Mouse (Mus musculus): Measurements from ENCODE around the gene Slc1a1. TPM values are rescaled to one million over a fixed set of nuclear protein-coding genes. Genes with fewer than 3 reads are reported as not detected.

The Slc1a1 gene
- total RNA-seq, 2 experiments from 2014 or later, result not detected

DNA sequence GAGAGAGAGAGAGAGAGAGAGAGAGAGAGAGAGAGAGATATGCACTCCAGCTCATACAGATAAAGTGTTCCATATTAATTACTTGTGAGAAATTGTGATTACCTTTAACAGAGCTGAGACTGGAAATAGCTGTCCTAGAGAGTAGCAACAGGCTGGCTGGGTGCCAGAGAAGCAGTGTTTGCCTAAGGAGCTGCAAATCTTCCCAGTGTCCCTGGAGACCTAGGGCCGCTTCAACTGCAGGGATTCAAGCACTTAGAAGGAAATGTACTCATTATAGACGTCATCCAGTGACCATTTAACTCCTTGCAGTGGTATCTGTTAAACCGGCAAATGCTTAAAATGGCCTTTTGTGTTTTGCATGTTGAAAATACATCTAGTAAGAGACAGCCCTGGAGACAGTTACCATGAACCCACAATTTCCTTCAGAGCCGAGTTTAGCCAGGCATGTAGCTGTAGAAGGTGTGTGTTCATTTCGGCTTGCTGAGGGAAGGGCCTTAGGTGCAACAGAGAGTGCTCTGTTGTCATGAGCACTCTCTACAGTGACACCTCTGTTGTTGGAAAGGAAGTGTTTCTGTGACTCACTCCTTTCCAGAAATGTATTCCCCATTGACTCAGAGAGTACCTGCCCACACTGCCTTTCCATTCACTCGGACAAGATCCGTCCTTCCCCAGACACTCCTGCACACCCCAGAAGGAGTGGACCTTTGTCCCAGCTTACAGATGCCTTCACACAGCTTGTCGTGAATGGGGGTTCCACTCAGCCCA, 10.3 kb downstream of the Slc1a1 start:
- ATAC-seq (replicated peaks; ENCODE audit: low FRiP score, poor library complexity, severe bottlenecking), result no peak

GRCm38 (mm10) chr19:28850510-28850909, 15.7 kb downstream of the Slc1a1 start:
- ATAC-seq (replicated peaks; ENCODE audit: low FRiP score, poor library complexity, severe bottlenecking), result no peak

- ATAC-seq (replicated peaks; ENCODE audit: low FRiP score, poor library complexity, severe bottlenecking), result no peak
Observed at GRCm38 (mm10) chr19:28852001-28852400, 17.2 kb downstream of the Slc1a1 start.

GRCm38 (mm10) chr19:28854831-28855230, 20.0 kb downstream of the Slc1a1 start:
- no peak for ATAC-seq (replicated peaks; ENCODE audit: low FRiP score, poor library complexity, severe bottlenecking)

- no peak for ATAC-seq (replicated peaks; ENCODE audit: low FRiP score, poor library complexity, severe bottlenecking)
Observed at GRCm38 (mm10) chr19:28860246-28860645, 25.4 kb downstream of the Slc1a1 start.

- no peak for ATAC-seq (replicated peaks; ENCODE audit: low FRiP score, poor library complexity, severe bottlenecking)
Observed at GRCm38 (mm10) chr19:28863626-28864025, 28.8 kb downstream of the Slc1a1 start.

DNA sequence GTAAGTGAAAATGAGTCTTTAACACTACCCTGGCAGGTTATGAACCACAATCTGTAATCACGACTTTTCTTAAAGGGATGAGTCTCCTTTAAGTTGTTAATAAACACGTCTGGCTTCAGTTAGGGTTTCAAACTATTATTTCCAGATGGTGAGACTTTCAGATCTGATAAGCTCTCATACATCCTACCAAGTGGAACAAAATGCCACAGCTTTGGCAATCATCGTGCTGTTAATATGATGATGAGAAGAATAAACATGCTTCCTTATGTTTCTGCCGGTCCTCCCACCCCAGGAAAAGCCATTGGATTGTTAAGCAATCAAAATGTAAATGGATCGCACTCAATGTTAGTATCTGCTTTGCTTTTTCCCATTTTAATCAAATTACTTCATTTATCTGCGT, 30.1 kb downstream of the Slc1a1 start:
- ATAC-seq (replicated peaks; ENCODE audit: low FRiP score, poor library complexity, severe bottlenecking), result no peak

- ATAC-seq (replicated peaks; ENCODE audit: low FRiP score, poor library complexity, severe bottlenecking), result no peak
Observed at GRCm38 (mm10) chr19:28865501-28865900, 30.7 kb downstream of the Slc1a1 start.

DNA sequence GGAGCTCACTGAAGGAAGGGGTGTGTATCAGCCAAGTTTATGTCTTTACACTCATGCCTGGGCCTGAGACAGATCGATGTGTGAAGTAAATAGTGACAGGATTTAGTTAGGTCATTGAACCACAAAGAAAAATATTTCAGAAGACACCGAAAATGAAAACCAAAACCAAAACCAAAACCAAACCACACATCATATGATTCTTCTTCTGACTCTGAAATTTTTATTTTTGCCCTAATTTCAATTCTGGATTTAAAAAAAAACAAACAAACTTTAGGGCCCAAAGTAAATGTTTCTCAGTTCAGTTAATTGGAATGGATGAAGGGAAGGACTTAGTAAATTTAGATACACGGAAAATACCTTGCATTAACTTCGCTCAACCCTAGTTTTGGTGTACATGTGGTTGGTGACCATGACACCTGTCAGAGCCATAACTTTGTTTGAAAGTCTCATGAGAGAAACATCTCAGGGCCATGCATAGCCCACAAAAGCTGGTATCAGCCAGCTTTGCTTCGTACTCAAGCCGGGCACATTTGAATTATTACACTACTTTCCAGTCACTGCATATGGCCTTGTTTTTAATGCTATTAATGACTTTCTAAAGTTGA, 34.5 kb downstream of the Slc1a1 start:
- ATAC-seq (replicated peaks; ENCODE audit: low FRiP score, poor library complexity, severe bottlenecking), result no peak

DNA sequence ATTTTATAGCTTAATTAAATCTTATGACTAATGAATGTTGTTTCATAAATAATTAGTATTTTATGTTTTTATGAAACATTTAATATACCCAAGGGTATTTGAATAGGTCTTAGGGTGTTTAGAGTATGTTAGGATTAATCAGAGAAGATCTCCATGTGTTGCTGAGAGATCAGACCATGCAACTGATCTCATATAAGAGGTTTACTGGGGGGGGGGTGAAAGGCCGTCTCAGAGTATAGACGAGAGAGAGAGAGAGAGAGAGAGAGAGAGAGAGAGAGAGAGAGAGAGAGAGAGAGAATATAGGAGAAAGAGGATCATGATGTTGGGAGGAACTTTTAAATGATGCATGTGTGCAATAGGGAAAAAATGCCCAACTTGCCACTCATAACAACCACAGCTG, 35.5 kb downstream of the Slc1a1 start:
- ATAC-seq (replicated peaks; ENCODE audit: low FRiP score, poor library complexity, severe bottlenecking), result no peak

- no peak for ATAC-seq (replicated peaks; ENCODE audit: low FRiP score, poor library complexity, severe bottlenecking)
Observed at GRCm38 (mm10) chr19:28879476-28879875, 44.6 kb downstream of the Slc1a1 start.

DNA sequence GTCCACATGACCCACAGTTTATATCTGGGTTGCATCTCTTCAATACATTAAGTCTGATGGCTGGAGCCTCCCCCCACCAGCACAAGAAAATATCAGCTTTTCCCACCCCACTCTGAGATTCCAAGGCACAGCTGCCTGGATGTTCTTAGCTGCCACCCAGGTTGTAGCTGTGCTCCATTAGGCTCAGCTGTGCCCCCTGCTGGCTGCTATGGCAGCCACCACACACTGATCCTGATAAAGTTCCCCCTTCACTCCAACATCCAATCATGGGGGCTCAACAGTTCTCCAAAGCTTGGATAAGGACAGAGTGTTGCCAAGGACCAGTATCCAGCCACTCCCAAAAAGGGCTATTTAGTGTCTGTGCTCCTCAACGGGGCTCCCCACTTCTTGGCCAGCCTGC, 48.3 kb downstream of the Slc1a1 start:
- ATAC-seq (replicated peaks; ENCODE audit: low FRiP score, poor library complexity, severe bottlenecking), result 0 out of 2 replicates have a peak, but pooled peaks have one; percentile 52

GRCm38 (mm10) chr19:28888496-28888895, 53.6 kb downstream of the Slc1a1 start:
- no peak for ATAC-seq (replicated peaks; ENCODE audit: low FRiP score, poor library complexity, severe bottlenecking)

DNA sequence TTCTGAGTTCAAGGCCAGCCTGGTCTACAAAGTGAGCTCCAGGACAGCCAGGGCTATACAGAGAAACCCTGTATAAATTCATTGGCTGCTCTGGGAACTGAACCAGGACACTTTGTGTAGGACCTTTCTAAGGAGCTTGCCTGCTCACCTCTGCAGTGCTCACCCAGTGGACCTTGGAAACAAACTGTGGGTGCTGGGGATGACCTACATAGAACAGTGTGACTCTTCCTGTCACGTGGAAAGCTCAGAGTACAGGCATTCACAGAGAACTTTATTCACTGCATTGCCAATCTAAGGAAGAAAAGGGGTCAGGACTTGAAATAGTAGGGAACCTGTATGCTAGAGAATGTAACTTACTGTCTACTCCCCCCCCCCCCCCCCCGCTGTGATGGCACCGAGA, 54.4 kb downstream of the Slc1a1 start:
- no peak for ATAC-seq (replicated peaks; ENCODE audit: low FRiP score, poor library complexity, severe bottlenecking)

GRCm38 (mm10) chr19:28891238-28891637, 56.4 kb downstream of the Slc1a1 start:
- no peak for ATAC-seq (replicated peaks; ENCODE audit: low FRiP score, poor library complexity, severe bottlenecking)

DNA sequence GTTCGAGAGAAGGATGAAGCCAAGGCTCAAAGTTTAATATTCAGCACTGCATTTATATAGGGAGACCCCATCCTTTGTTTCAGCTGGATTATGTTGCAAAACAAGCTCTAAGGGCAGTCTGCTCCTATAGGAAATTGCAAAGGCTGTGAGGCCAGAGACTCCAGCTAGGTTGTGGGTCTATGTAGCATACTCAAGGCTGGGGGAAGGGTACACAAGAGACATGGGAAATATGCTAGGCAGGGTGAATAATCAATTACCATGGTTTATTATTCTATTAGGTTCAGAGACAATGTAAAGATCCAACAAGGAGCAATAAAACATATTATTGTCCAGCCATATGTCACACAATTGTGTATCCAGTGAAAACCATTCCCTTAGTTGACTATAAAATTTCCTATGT, 57.0 kb downstream of the Slc1a1 start:
- ATAC-seq (replicated peaks; ENCODE audit: low FRiP score, poor library complexity, severe bottlenecking), result no peak

- no peak for ATAC-seq (replicated peaks; ENCODE audit: low FRiP score, poor library complexity, severe bottlenecking)
Observed at GRCm38 (mm10) chr19:28896639-28897038, 61.8 kb downstream of the Slc1a1 start.

DNA sequence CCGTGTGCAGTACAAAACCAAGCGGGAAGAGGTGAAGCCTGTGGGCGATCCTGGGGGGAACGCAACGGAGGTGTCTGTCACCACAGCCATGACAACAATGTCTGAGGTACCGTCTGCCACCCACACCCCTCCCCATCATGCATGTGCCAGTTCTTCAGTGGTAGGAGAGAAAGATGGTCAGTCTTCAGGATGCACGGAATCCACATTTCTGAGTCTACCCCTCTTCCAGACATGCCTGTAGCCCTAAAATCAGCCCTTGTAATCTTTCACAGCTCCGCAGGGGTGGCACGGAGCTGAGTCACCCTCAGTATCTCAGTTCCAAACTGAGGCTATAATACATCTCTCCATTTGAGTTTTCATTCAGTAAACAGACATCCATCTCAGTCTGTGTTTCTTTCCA, 62.6 kb downstream of the Slc1a1 start:
- ATAC-seq (replicated peaks; ENCODE audit: low FRiP score, poor library complexity, severe bottlenecking), result no peak

DNA sequence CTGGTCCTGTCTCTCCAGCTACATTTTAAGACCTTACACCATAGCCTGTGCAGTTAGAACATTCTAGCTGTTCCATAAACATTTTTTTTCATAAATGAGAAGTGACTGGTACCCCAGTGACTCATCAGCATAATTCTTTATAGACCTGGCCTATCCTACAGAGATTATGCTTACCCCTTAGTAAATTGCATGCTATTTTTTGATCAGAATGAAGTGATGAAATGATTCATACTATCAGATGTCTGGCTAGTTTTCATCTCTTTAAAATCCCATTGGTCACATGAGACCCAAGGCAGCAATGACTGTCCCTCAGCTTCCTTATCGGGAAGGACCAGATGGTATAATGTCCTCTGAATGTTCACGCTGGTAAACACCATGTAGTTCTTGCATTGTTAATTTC, 65.9 kb downstream of the Slc1a1 start:
- no peak for ATAC-seq (replicated peaks; ENCODE audit: low FRiP score, poor library complexity, severe bottlenecking)

GRCm38 (mm10) chr19:28902111-28902510, 67.3 kb downstream of the Slc1a1 start:
- no peak for ATAC-seq (replicated peaks; ENCODE audit: low FRiP score, poor library complexity, severe bottlenecking)

DNA sequence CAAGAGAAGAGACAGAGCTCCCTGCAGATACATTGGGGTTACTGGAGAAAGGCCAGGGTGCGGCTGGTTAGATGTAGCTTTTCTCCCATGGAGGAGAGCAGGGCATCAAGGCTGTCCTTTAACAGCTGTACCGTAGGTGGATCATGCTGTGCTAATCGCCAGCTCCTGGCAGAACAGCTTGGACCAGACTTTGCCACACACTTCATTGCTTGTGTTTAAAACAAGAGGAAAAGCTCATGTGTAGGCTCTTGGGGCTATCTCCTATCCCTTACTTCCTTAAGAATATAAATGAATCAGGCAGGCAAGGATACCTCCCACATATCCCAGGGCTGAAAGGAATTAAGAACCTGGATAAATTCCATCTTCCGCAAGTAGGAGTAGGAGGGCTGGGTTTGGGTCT, 68.0 kb downstream of the Slc1a1 start:
- ATAC-seq (replicated peaks; ENCODE audit: low FRiP score, poor library complexity, severe bottlenecking), result no peak

Data from erythroid progenitor cell, adult 5-6 weeks (primary cell).